Mouse (Mus musculus): ENCODE results near the gene Olfr165.
"Not testable (repeated sequence)": the region's sequence is repeated elsewhere in the genome, so short reads cannot be mapped to it uniquely, and the experiment has no call there.

Gene Olfr165

DNA sequence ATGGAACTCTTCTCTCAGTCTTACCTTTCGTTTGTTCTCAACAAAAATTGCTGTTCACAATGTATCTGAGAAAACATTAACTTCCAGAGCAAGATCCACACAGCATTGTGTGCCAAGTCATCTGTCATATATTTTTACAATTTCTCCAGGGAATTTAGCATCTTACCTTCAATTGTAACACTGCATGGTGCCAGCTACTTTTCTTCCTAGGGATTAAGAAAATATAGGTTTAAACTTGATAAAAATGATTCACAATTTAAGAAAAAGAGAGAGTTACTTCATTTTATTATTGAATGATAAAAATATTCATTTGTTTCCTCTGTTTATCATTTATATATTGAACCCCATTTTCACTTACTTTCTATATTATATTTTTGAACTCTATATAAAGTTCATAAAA, at the start of gene Olfr165:
Gene Olfr165 (minus strand): TSS at position 101 of the 400 bp plus-strand sequence.
- in situ Hi-C loops (cut with MboI): no loop called here

DNA sequence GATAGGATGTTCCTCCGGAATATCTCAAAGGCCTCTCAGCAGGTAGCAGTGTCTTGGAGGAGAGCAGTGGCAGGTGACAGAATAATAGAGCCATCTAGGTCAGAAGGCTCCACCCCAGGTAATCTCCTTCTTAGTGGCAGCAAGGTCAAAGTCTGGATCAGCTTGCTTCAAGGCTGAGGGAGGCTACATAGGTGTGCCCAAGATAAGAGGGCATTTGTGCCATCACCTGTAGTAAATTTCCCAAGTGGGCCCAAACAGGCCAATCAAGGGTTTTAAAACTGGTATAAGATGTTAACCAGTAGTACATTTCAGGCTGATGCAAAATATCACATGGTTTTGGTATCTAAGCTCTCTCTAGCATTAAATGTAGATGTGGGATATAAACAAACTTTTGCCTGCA, 41.4 kb upstream of the Olfr165 start:
- in situ Hi-C loops (cut with MboI): no loop called here

DNA sequence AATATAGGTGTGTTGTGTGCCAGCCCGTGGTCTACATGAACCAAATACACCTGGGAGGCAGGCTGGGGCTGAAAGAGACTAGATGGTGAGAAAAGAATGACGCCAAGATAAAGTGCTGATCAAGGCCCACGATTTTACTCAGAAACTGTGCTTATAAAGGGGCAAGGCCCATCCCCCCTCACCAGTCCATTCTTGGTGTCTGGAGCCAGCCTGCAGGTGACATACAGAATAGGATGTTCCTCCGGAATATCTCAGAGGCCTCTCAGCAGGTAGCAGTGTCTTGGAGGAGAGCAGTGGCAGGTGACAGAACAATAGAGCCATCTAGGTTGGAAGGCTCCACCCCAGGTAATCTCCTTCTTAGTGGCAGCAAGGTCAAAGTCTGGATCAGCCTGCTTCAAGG, 35.8 kb upstream of the Olfr165 start:
- in situ Hi-C loops (cut with MboI): not testable (repeated sequence)

DNA sequence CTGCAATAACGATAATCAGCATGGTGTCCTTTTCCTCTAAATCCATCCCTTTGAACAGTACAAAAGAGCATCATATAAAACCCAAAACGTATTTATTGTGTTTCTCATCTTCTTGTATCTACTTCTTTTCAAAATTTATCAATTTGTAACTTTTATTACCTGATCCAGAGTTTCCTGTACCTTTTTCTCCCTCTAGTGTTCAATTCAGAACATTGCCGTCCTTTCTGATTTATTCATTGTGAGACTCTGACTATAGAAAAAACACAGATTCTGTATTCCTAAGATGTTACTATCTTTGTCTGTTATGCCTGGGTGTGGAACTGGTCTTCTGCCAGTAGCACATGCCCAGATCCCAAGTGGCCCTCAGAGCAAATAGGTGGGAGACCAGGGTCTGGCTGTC, 35.0 kb downstream of the Olfr165 start:
- in situ Hi-C loops (cut with MboI): loop anchor here (25.0 kb wide), 1 partner anchor 251 kb away; no protein-coding TSS in a partner anchor

Data from mature B cell (primary cell).